Mouse (Mus musculus) gastrocnemius, adult 8-10 months (tissue): ENCODE measurements around the gene Tlk1. TPM values are rescaled to one million over a fixed set of nuclear protein-coding genes. Genes with fewer than 3 reads are reported as not detected.
"Not testable (repeated sequence)": the region's sequence is repeated elsewhere in the genome, so short reads cannot be mapped to it uniquely, and the experiment has no call there.

Experiments
- DNase-seq, 2 experiments: peaks; one replicate each; pipeline ENCODE4 v3.0.0; 2022; ENCODE audit warnings: low spot score in 2 of 2
- total RNA-seq, 4 experiments: library from RNA; stranded (reverse); gene quantifications; 2 replicates each; pipeline ENCODE4 v1.2.4; 2022

The Tlk1 gene
- total RNA-seq, 4 experiments from 2014 or later, result 37.8 to 44.5 (median 40.8) TPM

DNA sequence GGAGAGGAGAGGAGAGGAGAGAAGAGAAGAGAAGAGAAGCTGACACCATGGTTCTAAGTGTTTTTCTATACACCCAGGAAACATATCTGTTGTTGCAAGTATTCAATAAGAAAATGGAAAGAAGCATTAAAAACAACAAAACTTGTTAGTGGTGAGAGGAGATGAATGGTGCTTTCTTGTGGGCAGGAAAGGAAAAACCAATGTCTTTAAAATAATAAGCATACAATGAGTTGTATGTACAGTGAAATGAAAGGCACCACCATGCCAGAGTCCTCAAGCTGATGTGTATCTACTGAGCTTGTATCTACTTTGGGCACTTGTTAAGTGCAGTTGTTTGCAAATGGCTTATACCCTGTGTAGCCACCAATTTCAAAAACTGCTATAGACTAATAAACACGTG is 7.7 kb upstream of the Tlk1 start:
- DNase-seq, result no peak

DNA sequence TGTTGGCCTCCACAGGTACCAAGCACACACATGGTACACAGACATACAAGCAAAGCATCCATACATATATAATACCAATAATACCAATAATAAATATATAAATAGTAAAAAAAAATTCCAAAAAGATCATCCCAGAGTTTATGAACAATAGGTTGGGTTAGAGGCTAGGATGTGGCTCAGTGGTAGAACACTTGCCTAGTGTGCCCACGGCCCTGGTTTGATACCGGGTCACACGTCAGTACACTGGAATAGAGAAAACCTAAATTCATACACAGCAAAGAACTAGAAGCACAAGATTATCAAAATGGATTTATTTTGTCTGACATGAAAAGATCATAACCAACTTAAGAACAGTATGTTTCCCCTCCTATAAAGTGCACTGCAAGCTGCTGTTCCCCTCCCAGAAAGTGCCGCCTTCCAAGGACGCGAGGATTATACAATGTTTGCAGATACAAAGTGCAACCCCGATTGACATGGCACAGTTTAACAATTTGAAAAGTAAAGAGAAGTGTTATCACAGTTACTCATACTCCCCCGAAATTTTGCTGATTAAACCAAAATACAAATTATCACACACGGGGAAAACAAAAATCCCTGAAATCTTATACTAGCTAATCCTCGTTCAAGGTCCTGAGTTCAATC is 6.3 kb upstream of the Tlk1 start:
- DNase-seq, result no peak

- DNase-seq, result no peak
Observed at GRCm38 (mm10) chr2:70830683-70831082, 5.2 kb upstream of the Tlk1 start.

DNA sequence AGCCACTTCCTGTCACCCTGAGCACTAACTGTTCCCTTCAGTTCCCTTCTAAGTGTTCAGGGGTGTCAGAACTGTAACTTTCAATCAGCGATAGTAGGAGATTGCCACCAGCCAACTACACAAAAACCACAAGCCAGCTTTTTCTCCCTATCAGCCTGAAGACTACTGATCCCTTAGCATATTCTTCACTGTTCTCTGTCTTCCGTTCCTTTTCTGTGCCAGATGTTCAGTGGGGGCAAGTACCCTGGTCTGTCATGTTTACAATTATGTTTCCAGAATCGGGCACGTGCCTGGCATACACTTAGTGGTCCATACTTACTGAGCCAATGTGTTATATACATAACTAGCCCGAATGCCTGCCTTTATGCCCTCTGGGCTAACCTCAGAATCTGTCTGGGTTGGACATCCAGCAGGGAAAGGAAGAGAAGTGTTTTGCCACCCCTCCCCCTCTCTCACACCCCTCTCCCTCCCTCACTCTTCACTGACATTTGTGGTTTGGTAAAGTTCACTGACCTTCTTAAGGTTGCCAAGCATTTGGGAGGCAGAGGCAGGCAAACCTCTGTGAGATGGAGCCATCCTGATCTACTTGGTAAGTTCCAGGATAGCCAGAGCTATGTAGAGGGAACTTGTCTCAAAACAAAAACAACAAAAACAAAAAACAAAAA is 4.5 kb upstream of the Tlk1 start:
- DNase-seq, result no peak

DNA sequence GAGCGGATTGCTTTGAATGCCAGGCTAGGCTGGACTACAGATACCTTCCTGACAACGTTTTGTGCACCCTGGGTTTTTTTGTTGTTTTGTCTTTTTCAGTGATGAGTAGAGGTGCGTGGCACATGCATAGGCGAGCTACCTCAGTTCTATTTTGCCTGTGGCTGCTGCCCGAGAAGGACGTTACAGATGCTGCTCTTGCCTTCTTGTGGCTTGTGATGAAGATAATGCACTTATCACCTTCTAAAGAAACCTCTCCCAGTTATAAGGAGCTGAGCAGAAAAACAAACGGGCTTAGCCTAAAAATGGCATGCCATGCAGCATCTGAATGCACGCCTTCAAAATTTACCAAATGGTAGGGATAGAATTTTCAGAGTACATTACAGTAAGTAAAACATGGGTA is 2.3 kb upstream of the Tlk1 start:
- DNase-seq, result no peak

- no peak for DNase-seq
Observed at GRCm38 (mm10) chr2:70826436-70827230, 1.1 kb upstream of the Tlk1 start.

- DNase-seq, result peak; percentile 59 to 66
Observed at GRCm38 (mm10) chr2:70824838-70825370, 624 bp downstream of the Tlk1 start.

DNA sequence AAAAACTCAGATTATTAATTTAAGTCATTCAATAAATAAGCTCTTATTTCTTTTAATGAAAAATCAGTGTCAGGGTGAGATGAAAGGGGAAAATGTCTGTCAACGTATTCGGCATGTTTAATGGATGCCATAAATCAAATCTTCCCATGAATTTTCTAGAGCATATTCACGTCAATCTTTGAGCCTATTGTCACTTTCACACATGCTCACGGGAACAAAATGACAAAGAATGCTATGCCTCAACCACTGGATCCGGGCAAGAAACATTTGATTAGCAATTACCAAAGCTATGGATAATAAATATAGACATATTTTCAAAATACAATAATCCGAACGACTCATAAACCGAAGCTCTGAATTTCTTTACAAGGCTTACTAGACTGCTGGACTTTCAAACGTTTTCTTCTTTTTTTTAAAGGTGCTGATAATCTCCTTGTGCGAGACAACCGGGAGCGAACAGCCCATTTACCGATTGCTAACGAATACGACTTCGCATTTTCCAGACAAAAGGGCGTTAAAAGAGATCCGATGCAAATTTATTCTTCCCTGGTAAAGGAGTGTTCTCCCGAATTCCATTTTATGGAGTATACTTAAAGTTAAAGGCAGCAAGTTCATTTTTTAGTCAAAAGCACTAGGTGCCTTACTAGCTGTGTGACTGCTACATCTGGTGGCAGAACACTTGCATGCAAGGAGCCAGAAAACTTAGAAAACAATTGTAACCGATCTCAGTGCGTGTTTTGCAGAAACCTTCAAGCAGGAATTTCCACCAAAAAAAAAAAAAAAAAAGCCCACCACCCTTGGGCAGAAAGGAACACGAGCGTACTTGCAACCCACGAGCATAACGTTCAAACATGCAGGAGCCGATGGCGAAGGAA is 1.4 kb downstream of the Tlk1 start:
- DNase-seq, result no peak

GRCm38 (mm10) chr2:70823434-70823833 is 2.1 kb downstream of the Tlk1 start:
- no peak for DNase-seq

DNA sequence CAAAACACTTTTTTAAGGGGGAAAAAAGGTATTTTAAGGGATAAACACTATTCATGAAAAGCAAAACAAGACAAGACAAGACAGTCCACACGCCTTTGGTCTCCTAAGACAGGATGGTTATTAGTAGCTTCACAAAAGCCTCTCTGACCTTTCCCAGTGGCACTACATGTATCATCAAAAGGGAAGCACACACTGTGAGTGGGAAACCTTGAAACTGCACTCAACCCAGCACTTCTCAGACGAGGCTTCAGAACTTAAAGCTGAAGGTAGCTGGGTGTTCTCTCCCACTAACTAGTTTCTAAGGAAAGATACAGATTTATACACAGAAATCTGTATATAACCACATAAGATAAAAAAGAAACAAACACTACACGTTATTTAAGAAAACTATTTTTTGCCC is 8.6 kb downstream of the Tlk1 start:
- DNase-seq, result no peak

GRCm38 (mm10) chr2:70816016-70816415 is 9.5 kb downstream of the Tlk1 start:
- DNase-seq, result no peak

- no peak for DNase-seq
Observed at GRCm38 (mm10) chr2:70813608-70814007, 11.9 kb downstream of the Tlk1 start.

DNA sequence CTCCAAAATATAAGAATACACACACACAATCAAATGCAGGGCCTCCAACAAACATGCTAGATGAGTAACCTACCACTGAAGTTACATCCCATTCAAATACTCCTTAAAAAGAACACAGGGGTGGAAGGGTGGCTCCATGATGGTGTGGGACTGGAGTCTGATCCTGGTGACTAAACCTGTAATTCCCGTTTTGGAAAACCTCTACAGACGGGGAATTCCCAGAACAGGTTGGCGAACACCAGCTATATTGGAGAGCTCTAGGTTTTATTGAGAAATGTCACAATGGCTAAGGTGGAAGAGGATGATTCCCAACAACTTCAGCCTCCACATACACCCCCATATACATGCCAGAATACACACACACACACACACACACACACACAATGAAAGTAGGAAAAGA is 14.1 kb downstream of the Tlk1 start:
- no peak for DNase-seq

GRCm38 (mm10) chr2:70809921-70810320 is 15.6 kb downstream of the Tlk1 start:
- no peak for DNase-seq

GRCm38 (mm10) chr2:70808681-70809080 is 16.8 kb downstream of the Tlk1 start:
- DNase-seq, result no peak

DNA sequence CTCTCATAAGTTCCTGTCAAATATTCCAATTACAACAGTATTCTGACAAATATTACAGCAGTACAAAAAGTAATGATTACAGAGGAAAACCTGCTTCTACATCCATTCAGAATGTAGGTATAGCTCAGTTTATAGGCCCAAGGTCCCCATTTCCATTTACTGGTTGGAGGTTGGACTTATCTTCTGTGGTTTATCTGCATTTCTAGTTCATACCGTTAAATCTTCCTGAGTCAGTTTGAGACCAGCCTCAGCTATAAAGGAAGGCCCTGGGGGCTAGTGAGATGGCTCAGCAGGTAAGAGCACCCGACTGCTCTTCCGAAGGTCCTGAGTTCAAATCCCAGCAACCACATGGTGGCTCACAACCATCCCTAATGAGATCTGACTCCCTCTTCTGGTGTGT is 17.9 kb downstream of the Tlk1 start:
- not testable (repeated sequence) for DNase-seq

- no peak for DNase-seq
Observed at GRCm38 (mm10) chr2:70806020-70806419, 19.5 kb downstream of the Tlk1 start.

GRCm38 (mm10) chr2:70803696-70804095 is 21.8 kb downstream of the Tlk1 start:
- DNase-seq, result not testable (repeated sequence)

DNA sequence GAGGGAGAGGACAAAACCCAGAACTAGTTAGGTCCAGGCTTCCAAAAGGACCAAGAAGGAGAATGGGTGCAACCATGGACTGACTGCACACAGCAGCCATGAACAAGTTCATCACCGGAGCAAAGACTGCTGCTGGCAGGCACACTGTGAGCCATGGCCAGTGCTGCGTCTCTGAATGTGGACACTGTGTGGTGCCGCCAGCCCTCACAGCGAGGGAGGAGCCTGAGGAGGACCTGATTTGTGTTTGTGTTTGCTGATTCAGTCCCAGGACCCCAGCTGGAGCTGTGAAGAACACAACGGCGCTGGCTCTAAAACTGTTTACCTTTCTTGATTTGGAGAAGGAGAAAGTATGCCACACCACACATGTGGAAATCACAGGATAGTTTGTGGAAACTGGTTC is 22.9 kb downstream of the Tlk1 start:
- DNase-seq, result no peak

GRCm38 (mm10) chr2:70801543-70801942 is 24.0 kb downstream of the Tlk1 start:
- DNase-seq, result no peak

GRCm38 (mm10) chr2:70800396-70800795 is 25.1 kb downstream of the Tlk1 start:
- DNase-seq, result no peak
